Mouse (Mus musculus) embryonic fibroblast, embryonic 13.5 days (primary cell): ENCODE data around the gene Vegfa.

Experiments used
- CTCF ChIP-seq: IDR thresholded peaks from 2 replicates; pipeline ENCODE4 v1.5.1; 2011; ENCODE audit warnings: mild to moderate bottlenecking, control low read depth, low read length, moderate library complexity, borderline replicate concordance; ENCODE audit not compliant: insufficient read depth
- POLR2A ChIP-seq: IDR thresholded peaks from 2 replicates; pipeline ENCODE4 v1.6.1; 2011; ENCODE audit warnings: low read depth, mild to moderate bottlenecking, control low read depth, low read length, moderate library complexity

GRCm38 (mm10) chr17:46063283-46063973, 31.3 kb upstream of the Vegfa start:
- no peak for TF ChIP-seq CTCF
- TF ChIP-seq POLR2A: no peak
